ENCODE assay signal across 28 mouse cellular contexts in genomic region chr14:54384396-54384795, GRCm38 (mm10). TPM values are rescaled to one million over a fixed set of nuclear protein-coding genes. Genes with fewer than 3 reads are reported as not detected.
A peak's percentile ranks its signal among the peaks of the same experiment; 100 is the strongest.
DNase-seq lines count a peak whose midpoint lies in the region; ATAC-seq and TF ChIP-seq lines count a peak whose summit lies in the region.
"Had no signal": no experiment of that assay in that cellular context is flagged by ENCODE, and none has a peak within 500 bp of the region (broad histone marks: within the 10 kb centered on the region; RNA-seq: fewer than 3 reads in every experiment).

No protein-coding gene starts in this region.

- TF ChIP-seq EP300 in liver, postnatal 0 days (IDR thresholded peaks at IDR 0.05; ENCODE audit: low read depth) = peak; percentile 36; the same call in 1 of the 2 replicates

- peak; percentile 40 for DNase-seq in 416B (ENCODE audit: low read depth)
- no peak for DNase-seq in liver, postnatal 0 days
- no peak for DNase-seq in adrenal gland, postnatal 25 days
- DNase-seq in yolk sac, embryonic 10.5 days (ENCODE audit: low spot score) = no peak
- DNase-seq in layer of hippocampus, adult 2 months (ENCODE audit: low spot score in 2 of 2) = no peak
- DNase-seq: adrenal gland, adult 8-10 months; cerebellum, adult 8-10 months; cerebellum, postnatal 25 days; embryo, embryonic 11 days; gastrocnemius, postnatal 10 days; kidney, postnatal 25 days; left cerebral cortex, postnatal 4 days; lung, adult 18-20 months; lung, postnatal 10 days; right cerebral cortex, adult 18-20 months; thymus, adult 2 months; thymus, postnatal 36 days had no signal

- peaks cover 80% of the 10 kb centered on the region for H3K36me3 ChIP-seq in E14TG2a.4 (ENCODE audit: insufficient read depth, low read length)
- no peaks in the 10 kb centered on the region for H3K36me3 ChIP-seq in liver, postnatal 0 days (replicated peaks; ENCODE audit: insufficient read depth, low read length)
- H3K36me3 ChIP-seq: embryonic facial prominence, embryonic 12.5 days; forebrain, embryonic 10.5 days; kidney, embryonic 15.5 days; midbrain, embryonic 10.5 days; midbrain, embryonic 15.5 days; neural tube, embryonic 12.5 days had no signal

- H3K27ac ChIP-seq in liver, postnatal 0 days (ENCODE audit: low read depth) = no peak overlapping the region
- no peak overlapping the region for H3K27ac ChIP-seq in layer of hippocampus, adult 2 months
- H3K27ac ChIP-seq: embryonic facial prominence, embryonic 12.5 days; midbrain, embryonic 10.5 days; midbrain, embryonic 15.5 days; neural tube, embryonic 12.5 days; stomach, postnatal 0 days had no signal

- 0 out of 2 replicates have a peak overlapping the region, but pooled peaks have one; percentile 23 for H3K4me3 ChIP-seq in E14TG2a.4 (replicated peaks; ENCODE audit: low read length)
- H3K4me3 ChIP-seq in liver, postnatal 0 days (ENCODE audit: low read depth, low read length) = no peak overlapping the region
- no peak overlapping the region for H3K4me3 ChIP-seq in layer of hippocampus, adult 2 months
- H3K4me3 ChIP-seq: embryonic facial prominence, embryonic 12.5 days; forebrain, embryonic 10.5 days; kidney, embryonic 15.5 days; midbrain, embryonic 10.5 days; midbrain, embryonic 15.5 days; neural tube, embryonic 12.5 days had no signal

- H3K9me3 ChIP-seq in E14TG2a.4 (ENCODE audit: low read length) = no peaks in the 10 kb centered on the region
- H3K9me3 ChIP-seq in liver, postnatal 0 days (ENCODE audit: low read length) = no peaks in the 10 kb centered on the region
- H3K9me3 ChIP-seq: embryonic facial prominence, embryonic 12.5 days; forebrain, embryonic 10.5 days; kidney, embryonic 15.5 days; midbrain, embryonic 10.5 days; midbrain, embryonic 15.5 days; neural tube, embryonic 12.5 days had no signal

- WGBS in liver, postnatal 0 days (ENCODE audit: insufficient replicate concordance) = 55% methylated on average over 8 of the region's 8 CpGs

- ATAC-seq in common myeloid progenitor, adult 5-6 weeks (replicated peaks; ENCODE audit: low read depth, poor library complexity, severe bottlenecking) = peak; percentile 61
- ATAC-seq in liver, postnatal 0 days = 0 out of 2 replicates have a peak, but pooled peaks have one; percentile 26
- ATAC-seq: forebrain, embryonic 16.5 days; hindbrain, embryonic 16.5 days; midbrain, embryonic 15.5 days had no signal

- H3K9ac ChIP-seq in liver, postnatal 0 days (replicated peaks) = no peak overlapping the region
- H3K9ac ChIP-seq: embryonic facial prominence, embryonic 12.5 days; kidney, embryonic 15.5 days; midbrain, embryonic 15.5 days; neural tube, embryonic 12.5 days had no signal

- no peak overlapping the region for H3K4me2 ChIP-seq in liver, postnatal 0 days (ENCODE audit: low read depth, low read length)
- H3K4me2 ChIP-seq: embryonic facial prominence, embryonic 12.5 days; kidney, embryonic 15.5 days; midbrain, embryonic 15.5 days; neural tube, embryonic 12.5 days had no signal

- no peak for TF ChIP-seq CTCF in E14TG2a.4 (conservative IDR thresholded peaks at IDR 0.05; ENCODE audit: low read length)
- TF ChIP-seq CTCF in liver, postnatal 0 days (IDR thresholded peaks at IDR 0.05; ENCODE audit: low read depth) = no peak
- TF ChIP-seq CTCF in layer of hippocampus, adult 2 months (conservative IDR thresholded peaks at IDR 0.05) = no peak

- peaks cover 96% of the 10 kb centered on the region for H3K4me1 ChIP-seq in E14TG2a.4 (replicated peaks; ENCODE audit: low read depth, low read length)
- H3K4me1 ChIP-seq in liver, postnatal 0 days (ENCODE audit: insufficient read depth) = peaks cover 24% of the 10 kb centered on the region
- H3K4me1 ChIP-seq: midbrain, embryonic 15.5 days; neural tube, embryonic 12.5 days had no signal

- H3K27me3 ChIP-seq in E14TG2a.4 (ENCODE audit: insufficient read depth, low read length) = no peaks in the 10 kb centered on the region
- no peaks in the 10 kb centered on the region for H3K27me3 ChIP-seq in liver, postnatal 0 days (ENCODE audit: insufficient read depth, low read length)
- H3K27me3 ChIP-seq: embryonic facial prominence, embryonic 12.5 days; kidney, embryonic 15.5 days; midbrain, embryonic 15.5 days; neural tube, embryonic 12.5 days had no signal

RNA-seq across cellular contexts. Expression of gene Oxa1l, which starts 23.8 kb away (rescaled TPM):
- 27.5 and 38.7 TPM in 2 replicates for total RNA-seq in common myeloid progenitor, adult 5-6 weeks (2017)
- polyA plus RNA-seq in liver, postnatal 0 days (2015; fragmentation: Nextera tagmentation; extraction: Ambion mirVana) = 27.4 and 28.9 TPM in 2 replicates
- total RNA-seq in adrenal gland, postnatal 25 days (2021) = 111 and 126 TPM in 2 replicates
- total RNA-seq in layer of hippocampus, adult 2 months (2021) = 10 to 100 TPM; 52.1 to 54.9 TPM

RNA-seq across cellular contexts. Expression of gene Slc7a7, which starts 33.2 kb away (rescaled TPM):
- total RNA-seq in common myeloid progenitor, adult 5-6 weeks (2017) = 4.5 and 6.6 TPM in 2 replicates
- 5.0 and 5.1 TPM in 2 replicates for polyA plus RNA-seq in liver, postnatal 0 days (2015; fragmentation: Nextera tagmentation; extraction: Ambion mirVana)
- 5.4 and 5.9 TPM in 2 replicates for total RNA-seq in adrenal gland, postnatal 25 days (2021)
- 1 to 10 TPM; 1.4 to 2.0 TPM for total RNA-seq in layer of hippocampus, adult 2 months (2021)

RNA-seq across cellular contexts. Expression of gene Mrpl52, which starts 42.3 kb away (rescaled TPM):
- total RNA-seq in common myeloid progenitor, adult 5-6 weeks (2017) = 139 and 219 TPM in 2 replicates
- polyA plus RNA-seq in liver, postnatal 0 days (2015; fragmentation: Nextera tagmentation; extraction: Ambion mirVana) = 261 and 284 TPM in 2 replicates
- total RNA-seq in adrenal gland, postnatal 25 days (2021) = 197 and 205 TPM in 2 replicates
- total RNA-seq in layer of hippocampus, adult 2 months (2021) = 100 to 1,000 TPM in 1 of 2 experiments, 10 to 100 TPM in 1; 99.8 to 101 TPM

RNA-seq across cellular contexts. Expression of gene Mmp14, which starts 47.0 kb away (rescaled TPM):
- 12.5 and 18.6 TPM in 2 replicates for total RNA-seq in common myeloid progenitor, adult 5-6 weeks (2017)
- 38.1 and 39.8 TPM in 2 replicates for polyA plus RNA-seq in liver, postnatal 0 days (2015; fragmentation: Nextera tagmentation; extraction: Ambion mirVana)
- total RNA-seq in adrenal gland, postnatal 25 days (2021) = 56.4 and 68.5 TPM in 2 replicates
- 10 to 100 TPM; 16.1 to 18.4 TPM for total RNA-seq in layer of hippocampus, adult 2 months (2021)
